Mouse (Mus musculus): ENCODE measurements around the gene Sec1. TPM values are rescaled to one million over a fixed set of nuclear protein-coding genes. Genes with fewer than 3 reads are reported as not detected.

Gene Sec1
- total RNA-seq, 2 experiments from 2014 or later = 1.1 to 1.2 TPM

GRCm38 (mm10) chr7:45701607-45702006, 7.4 kb upstream of the Sec1 start:
- no peak for DNase-seq (ENCODE audit: extremely low spot score in 1 of 2, low spot score in 2 of 2)
- Histone ChIP-seq H3K4me3 (peak overlapping the region; percentile 66), H3K27ac (peak overlapping the region; percentile 98)
- no peak for TF ChIP-seq CTCF (IDR thresholded peaks at IDR 0.05)
- intact Hi-C loops (cut with DNase I) = no loop called here

GRCm38 (mm10) chr7:45701072-45701471, 6.9 kb upstream of the Sec1 start:
- Histone ChIP-seq H3K27ac (peak overlapping the region; percentile 98), H3K4me3 (peak overlapping the region; percentile 66)
- no peak for TF ChIP-seq CTCF (IDR thresholded peaks at IDR 0.05)
- peak in 1 of 2 experiments; percentile 36 for DNase-seq (ENCODE audit: extremely low spot score in 1 of 2, low spot score in 2 of 2)
- intact Hi-C loops (cut with DNase I) = no loop called here

- Histone ChIP-seq H3K4me3 (peak overlapping the region; percentile 66), H3K27ac (peak overlapping the region; percentile 98)
- DNase-seq (ENCODE audit: extremely low spot score in 1 of 2, low spot score in 2 of 2) = peak; percentile 69 to 82
- no peak for TF ChIP-seq CTCF (IDR thresholded peaks at IDR 0.05)
- intact Hi-C loops (cut with DNase I) = no loop called here
Observed at GRCm38 (mm10) chr7:45700301-45701015, 6.3 kb upstream of the Sec1 start.

- Histone ChIP-seq H3K27ac (peak within 1 kb of the TSS; percentile 98), H3K4me3 (peak within 1 kb of the TSS; percentile 66)
- peak in 1 of 2 experiments; percentile 56 for DNase-seq (ENCODE audit: extremely low spot score in 1 of 2, low spot score in 2 of 2)
- intact Hi-C loops (cut with DNase I) = no loop called here
- TF ChIP-seq CTCF (IDR thresholded peaks at IDR 0.05) = no peak
Observed at GRCm38 (mm10) chr7:45699523-45700141, 5.4 kb upstream of the Sec1 start, which contains the start of gene Car11. Car11 (plus strand) TSS chr7:45699843.

GRCm38 (mm10) chr7:45697894-45698293, 3.7 kb upstream of the Sec1 start:
- H3K27ac ChIP-seq = no peak overlapping the region
- TF ChIP-seq CTCF (IDR thresholded peaks at IDR 0.05) = no peak
- no peak for DNase-seq (ENCODE audit: extremely low spot score in 1 of 2, low spot score in 2 of 2)
- H3K4me3 ChIP-seq = no peak overlapping the region
- intact Hi-C loops (cut with DNase I) = no loop called here

- intact Hi-C loops (cut with DNase I) = no loop called here
Observed at GRCm38 (mm10) chr7:45695098-45695497, 896 bp upstream of the Sec1 start.

GRCm38 (mm10) chr7:45692364-45692763, 1.8 kb downstream of the Sec1 start:
- no peak for TF ChIP-seq CTCF (IDR thresholded peaks at IDR 0.05)
- no peak for DNase-seq (ENCODE audit: extremely low spot score in 1 of 2, low spot score in 2 of 2)
- no peak overlapping the region for H3K4me3 ChIP-seq
- H3K27ac ChIP-seq = no peak overlapping the region
- intact Hi-C loops (cut with DNase I) = no loop called here

More at GRCm38 (mm10) chr7:45695098-45695497, 896 bp upstream of the Sec1 start:
- no peak for TF ChIP-seq CTCF (IDR thresholded peaks at IDR 0.05)
- H3K4me3 ChIP-seq = no peak overlapping the region
- no peak overlapping the region for H3K27ac ChIP-seq
- DNase-seq (ENCODE audit: extremely low spot score in 1 of 2, low spot score in 2 of 2) = no peak

GRCm38 (mm10) chr7:45689800-45690199, 4.4 kb downstream of the Sec1 start:
- Histone ChIP-seq H3K4me3 (no peak overlapping the region), H3K27ac (no peak overlapping the region)
- no peak for TF ChIP-seq CTCF (IDR thresholded peaks at IDR 0.05)
- intact Hi-C loops (cut with DNase I) = no loop called here
- DNase-seq (ENCODE audit: extremely low spot score in 1 of 2, low spot score in 2 of 2) = no peak

GRCm38 (mm10) chr7:45689099-45689498, 5.1 kb downstream of the Sec1 start:
- DNase-seq (ENCODE audit: extremely low spot score in 1 of 2, low spot score in 2 of 2) = no peak
- no peak for TF ChIP-seq CTCF (IDR thresholded peaks at IDR 0.05)
- intact Hi-C loops (cut with DNase I) = no loop called here

GRCm38 (mm10) chr7:45686841-45687240, 7.4 kb downstream of the Sec1 start:
- TF ChIP-seq CTCF (IDR thresholded peaks at IDR 0.05) = no peak
- Histone ChIP-seq H3K4me3 (no peak overlapping the region), H3K27ac (no peak overlapping the region)
- no peak for DNase-seq (ENCODE audit: extremely low spot score in 1 of 2, low spot score in 2 of 2)
- intact Hi-C loops (cut with DNase I) = no loop called here

More at GRCm38 (mm10) chr7:45689099-45689498, 5.1 kb downstream of the Sec1 start:
- H3K4me3 ChIP-seq = no peak overlapping the region
- H3K27ac ChIP-seq = no peak overlapping the region

GRCm38 (mm10) chr7:45685811-45686210, 8.4 kb downstream of the Sec1 start:
- no peak overlapping the region for H3K27ac ChIP-seq

GRCm38 (mm10) chr7:45683396-45684050, 10.7 kb downstream of the Sec1 start, which contains the start of gene Ntn5:
Ntn5 (plus strand) TSS chr7:45684022.
- H3K27ac ChIP-seq = peak within 1 kb of the TSS; percentile 28; the same call in 1 of the 2 replicates
- intact Hi-C loops (cut with DNase I) = loop anchor here (2.0 to 5.0 kb wide), 2 partner anchors 91 to 216 kb away; partner anchors contain the start of gene Bax
- no peak for TF ChIP-seq CTCF (IDR thresholded peaks at IDR 0.05)
- no peak for DNase-seq (ENCODE audit: extremely low spot score in 1 of 2, low spot score in 2 of 2)
- H3K4me3 ChIP-seq = peak within 1 kb of the TSS; percentile 11

More at GRCm38 (mm10) chr7:45685811-45686210, 8.4 kb downstream of the Sec1 start:
- DNase-seq (ENCODE audit: extremely low spot score in 1 of 2, low spot score in 2 of 2) = no peak
- intact Hi-C loops (cut with DNase I) = no loop called here
- H3K4me3 ChIP-seq = no peak overlapping the region
- TF ChIP-seq CTCF (IDR thresholded peaks at IDR 0.05) = no peak

Measured in left cerebral cortex, adult 2 months (tissue).